Mouse (Mus musculus): ENCODE measurements around the gene Fgf18.

GRCm38 (mm10) chr11:33134391-33134986 lies 12.7 kb downstream of the Fgf18 start:
- TF ChIP-seq POLR2A (IDR thresholded peaks at IDR 0.05; ENCODE audit: insufficient read depth, low read depth, low read length) (no peak), CTCF (IDR thresholded peaks at IDR 0.05; ENCODE audit: insufficient read depth, low read depth, low read length) (no peak)

Data from olfactory bulb, adult 2 months (tissue).